Comparison of ENCODE assay signal across 18 mouse cellular contexts in the genomic region with DNA sequence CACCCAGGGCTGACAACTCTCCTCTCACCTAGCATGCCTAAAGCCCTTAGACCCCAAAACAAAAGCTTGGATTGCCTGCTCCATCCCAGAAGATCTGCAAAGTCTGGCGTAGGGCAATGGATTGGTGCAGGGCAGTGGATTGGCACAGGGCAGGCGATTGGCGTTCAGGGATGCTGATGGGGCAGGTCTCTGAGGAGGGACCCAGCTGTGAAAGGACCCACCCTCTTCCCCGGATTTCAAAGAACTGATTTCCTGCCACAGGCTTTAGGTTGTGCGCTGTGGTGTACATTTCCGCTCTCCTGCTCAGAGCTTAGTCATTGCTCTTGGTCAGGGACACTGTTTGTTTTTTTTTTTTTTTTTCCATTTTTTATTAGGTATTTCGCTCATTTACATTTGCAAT. TPM values are rescaled to one million over a fixed set of nuclear protein-coding genes. Genes with fewer than 3 reads are reported as not detected.
DNase-seq lines count a peak whose midpoint lies in the region; ATAC-seq and TF ChIP-seq lines count a peak whose summit lies in the region.
"Had no signal": no experiment of that assay in that cellular context is flagged by ENCODE, and none has a peak within 500 bp of the region (broad histone marks: within the 10 kb centered on the region; RNA-seq: fewer than 3 reads in every experiment).

No protein-coding gene starts in this region.

- WGBS in forebrain, embryonic 10.5 days = 87% methylated on average over 7 of the region's 7 CpGs
- 86% methylated on average over 7 of the region's 7 CpGs for WGBS in forebrain, embryonic 12.5 days
- WGBS in embryonic facial prominence, embryonic 10.5 days = 84% methylated on average over 7 of the region's 7 CpGs
- WGBS in heart, adult 2 months = 88% methylated on average over 7 of the region's 7 CpGs

- peaks cover 11% of the 10 kb centered on the region; the same call in 1 of the 2 replicates for H3K4me1 ChIP-seq in forebrain, embryonic 10.5 days
- peaks cover 13% of the 10 kb centered on the region for H3K4me1 ChIP-seq in forebrain, embryonic 12.5 days
- 0 out of 2 replicates have a peak, but pooled peaks cover 3% of the 10 kb centered on the region for H3K4me1 ChIP-seq in embryonic facial prominence, embryonic 10.5 days
- H3K4me1 ChIP-seq in heart, adult 2 months (ENCODE audit: control insufficient read depth, insufficient read depth, low read length) = no peaks in the 10 kb centered on the region
- H3K4me1 ChIP-seq: embryonic facial prominence, embryonic 13.5 days; hindbrain, embryonic 15.5 days; limb, embryonic 10.5 days had no signal

- peak overlapping the region; percentile 21; the same call in 1 of the 2 replicates for H3K27ac ChIP-seq in forebrain, embryonic 10.5 days
- no peak overlapping the region for H3K27ac ChIP-seq in forebrain, embryonic 12.5 days
- no peak overlapping the region for H3K27ac ChIP-seq in embryonic facial prominence, embryonic 10.5 days (replicated peaks)
- no peak overlapping the region for H3K27ac ChIP-seq in heart, adult 2 months
- H3K27ac ChIP-seq: embryonic facial prominence, embryonic 13.5 days; hindbrain, embryonic 15.5 days; limb, embryonic 10.5 days; liver, embryonic 13.5 days had no signal

- no peaks in the 10 kb centered on the region for H3K27me3 ChIP-seq in forebrain, embryonic 10.5 days (ENCODE audit: poor library complexity, severe bottlenecking)
- H3K27me3 ChIP-seq in forebrain, embryonic 12.5 days = no peaks in the 10 kb centered on the region
- H3K27me3 ChIP-seq in embryonic facial prominence, embryonic 10.5 days (replicated peaks; ENCODE audit: low read depth, poor library complexity, severe bottlenecking) = no peaks in the 10 kb centered on the region
- no peaks in the 10 kb centered on the region; the same call in 1 of the 2 replicates for H3K27me3 ChIP-seq in heart, adult 2 months (ENCODE audit: control insufficient read depth, insufficient read depth, low read length)
- H3K27me3 ChIP-seq: embryonic facial prominence, embryonic 13.5 days; hindbrain, embryonic 15.5 days had no signal

- H3K9ac ChIP-seq in forebrain, embryonic 12.5 days = no peak overlapping the region
- no peak overlapping the region for H3K9ac ChIP-seq in heart, adult 2 months (ENCODE audit: low read depth, low read length)
- H3K9ac ChIP-seq: embryonic facial prominence, embryonic 13.5 days; hindbrain, embryonic 15.5 days; liver, embryonic 13.5 days had no signal

- DNase-seq in forebrain, embryonic 10.5 days (ENCODE audit: extremely low spot score, low spot score) = no peak
- DNase-seq in embryonic facial prominence, embryonic 10.5 days (ENCODE audit: low spot score) = peak; percentile 5
- peak; percentile 61 to 66 for DNase-seq in natural killer cell, adult 2 months (ENCODE audit: low spot score in 2 of 2)
- DNase-seq in thymus, postnatal 4 days = peak; percentile 69
- no peak for DNase-seq in heart, adult 2 months
- no peak for DNase-seq in liver
- no peak for DNase-seq in embryo, embryonic 10 days (ENCODE audit: low spot score)
- DNase-seq: adrenal gland, postnatal 10 days; cerebellum, postnatal 10 days; heart, postnatal 10 days; kidney, adult 2 months; kidney, postnatal 4 days; liver, embryonic 13.5 days; right cerebral cortex, postnatal 4 days had no signal

- ATAC-seq in forebrain, embryonic 12.5 days (ENCODE audit: low FRiP score) = no peak

- no peak overlapping the region for H3K4me3 ChIP-seq in forebrain, embryonic 10.5 days
- no peak overlapping the region for H3K4me3 ChIP-seq in forebrain, embryonic 12.5 days (replicated peaks)
- no peak overlapping the region for H3K4me3 ChIP-seq in embryonic facial prominence, embryonic 10.5 days
- H3K4me3 ChIP-seq in heart, adult 2 months = no peak overlapping the region
- H3K4me3 ChIP-seq: embryonic facial prominence, embryonic 13.5 days; hindbrain, embryonic 15.5 days; limb, embryonic 10.5 days; liver, embryonic 13.5 days had no signal

- no peak overlapping the region for H3K4me2 ChIP-seq in forebrain, embryonic 12.5 days
- H3K4me2 ChIP-seq: embryonic facial prominence, embryonic 13.5 days; hindbrain, embryonic 15.5 days; liver, embryonic 13.5 days had no signal

- no peaks in the 10 kb centered on the region for H3K36me3 ChIP-seq in forebrain, embryonic 10.5 days (replicated peaks)
- H3K36me3 ChIP-seq in forebrain, embryonic 12.5 days (replicated peaks) = 0 out of 2 replicates have a peak, but pooled peaks cover 7% of the 10 kb centered on the region
- H3K36me3 ChIP-seq in embryonic facial prominence, embryonic 10.5 days (replicated peaks) = no peaks in the 10 kb centered on the region
- no peaks in the 10 kb centered on the region for H3K36me3 ChIP-seq in heart, adult 2 months (ENCODE audit: control insufficient read depth, insufficient read depth, low read length)
- H3K36me3 ChIP-seq: embryonic facial prominence, embryonic 13.5 days; hindbrain, embryonic 15.5 days; limb, embryonic 10.5 days; liver, embryonic 13.5 days had no signal

- TF ChIP-seq POLR2A in heart, adult 2 months (IDR thresholded peaks at IDR 0.05; ENCODE audit: insufficient read depth, low read depth, low read length) = no peak

- H3K9me3 ChIP-seq in forebrain, embryonic 10.5 days = peaks cover 12% of the 10 kb centered on the region
- H3K9me3 ChIP-seq in forebrain, embryonic 12.5 days = peaks cover 10% of the 10 kb centered on the region; the same call in 1 of the 2 replicates
- peaks cover 11% of the 10 kb centered on the region for H3K9me3 ChIP-seq in embryonic facial prominence, embryonic 10.5 days
- H3K9me3 ChIP-seq: hindbrain, embryonic 15.5 days; limb, embryonic 10.5 days; liver, embryonic 13.5 days had no signal

- H3K79me2 ChIP-seq in heart, adult 2 months (replicated peaks; ENCODE audit: control insufficient read depth, insufficient read depth, low read length) = no peaks in the 10 kb centered on the region

- no peak for TF ChIP-seq EP300 in heart, adult 2 months (IDR thresholded peaks at IDR 0.05; ENCODE audit: insufficient read depth, low read depth, low read length)

- intact Hi-C loops in heart, adult 2 months (cut with DNase I) = no loop called here

- no peak for TF ChIP-seq CTCF in heart, adult 2 months (IDR thresholded peaks at IDR 0.05)

RNA-seq across cellular contexts. Expression of a gene that starts 14.8 kb away (rescaled TPM):
- 1.9 and 2.0 TPM in 2 replicates for polyA plus RNA-seq in forebrain, embryonic 10.5 days (2016; fragmentation: Nextera tagmentation; extraction: Ambion mirVana)
- 1.4 and 1.6 TPM in 2 replicates for polyA plus RNA-seq in forebrain, embryonic 12.5 days (2016; fragmentation: Nextera tagmentation; extraction: Ambion mirVana)
- 3.2 and 3.4 TPM in 2 replicates for polyA plus RNA-seq in embryonic facial prominence, embryonic 10.5 days (2016; fragmentation: Nextera tagmentation; extraction: Ambion mirVana)
- 1 to 10 TPM; 3.2 to 3.8 TPM for total RNA-seq in heart, adult 2 months (2021)
- polyA plus RNA-seq in heart, adult 2 months (2012; rRNA removed) = 1.8 and 1.9 TPM in 2 replicates

RNA-seq across cellular contexts. Expression of a gene that starts 42.7 kb away (rescaled TPM):
- polyA plus RNA-seq in forebrain, embryonic 10.5 days (2016; fragmentation: Nextera tagmentation; extraction: Ambion mirVana) = 2.3 and 3.2 TPM in 2 replicates
- 6.6 and 6.9 TPM in 2 replicates for polyA plus RNA-seq in forebrain, embryonic 12.5 days (2016; fragmentation: Nextera tagmentation; extraction: Ambion mirVana)
- 0.87 and 1.2 TPM in 2 replicates for polyA plus RNA-seq in embryonic facial prominence, embryonic 10.5 days (2016; fragmentation: Nextera tagmentation; extraction: Ambion mirVana)
- total RNA-seq in heart, adult 2 months (2021) = under 1 TPM; 0.37 to 0.77 TPM
- polyA plus RNA-seq in heart, adult 2 months (2012; rRNA removed) = 0.23 and 0.97 TPM in 2 replicates

Comparison
In these comparisons a context has a peak if more than half of its experiments do, and no peak if none do; other contexts are left out.
1. DNase-seq: peak in embryonic facial prominence, embryonic 10.5 days (single experiment), natural killer cell, adult 2 months (2 of 2) and thymus, postnatal 4 days (single experiment); none in forebrain, embryonic 10.5 days (single experiment), heart, adult 2 months (0 of 2), liver (single experiment) and embryo, embryonic 10 days (single experiment).